Mouse (Mus musculus) urinary bladder, postnatal 10 days (tissue): ENCODE results near the gene Lpar2.

Experiments
- DNase-seq: peaks from one replicate; pipeline ENCODE4 v3.0.0; 2022; ENCODE audit warnings: low spot score

Gene Lpar2

GRCm38 (mm10) chr8:69870003-69870765 lies 48.0 kb downstream of the Lpar2 start:
- no peak for DNase-seq

- DNase-seq = no peak
These were observed 48.7 kb downstream of the Lpar2 start for GRCm38 (mm10) chr8:69870907-69871306.

GRCm38 (mm10) chr8:69874155-69874554 lies 51.9 kb downstream of the Lpar2 start:
- no peak for DNase-seq

GRCm38 (mm10) chr8:69874654-69875053 lies 52.4 kb downstream of the Lpar2 start:
- no peak for DNase-seq

- no peak for DNase-seq
These were observed 53.9 kb downstream of the Lpar2 start for GRCm38 (mm10) chr8:69876097-69876496.

GRCm38 (mm10) chr8:69876967-69877366 lies 54.7 kb downstream of the Lpar2 start:
- no peak for DNase-seq

GRCm38 (mm10) chr8:69877396-69877795 lies 55.2 kb downstream of the Lpar2 start:
- DNase-seq = no peak

- no peak for DNase-seq
These were observed 55.8 kb downstream of the Lpar2 start for GRCm38 (mm10) chr8:69877992-69878391.

GRCm38 (mm10) chr8:69879678-69880077 lies 57.4 kb downstream of the Lpar2 start:
- no peak for DNase-seq
